Mouse (Mus musculus) ES-Bruce4 (cell line): ENCODE results near the gene Zfp846.
"Not testable (repeated sequence)": the region's sequence is repeated elsewhere in the genome, so short reads cannot be mapped to it uniquely, and the experiment has no call there.

Source experiments
- CTCF ChIP-seq: IDR thresholded peaks from one replicate; pipeline ENCODE4 v1.8.1; 2011; ENCODE audit warnings: low read depth, low read length
- POLR2A ChIP-seq: IDR thresholded peaks from one replicate; pipeline ENCODE4 v1.8.1; 2011; ENCODE audit warnings: low read length; ENCODE audit not compliant: insufficient read depth

- not testable (repeated sequence) for TF ChIP-seq POLR2A, CTCF
These were observed 54.6 kb downstream of the Zfp846 start for GRCm38 (mm10) chr9:20635676-20636075.
